Mouse (Mus musculus): ENCODE measurements around the gene Efcab7. TPM values are rescaled to one million over a fixed set of nuclear protein-coding genes. Genes with fewer than 3 reads are reported as not detected.

Efcab7 gene
- polyA plus RNA-seq (2014; fragmentation: Nextera tagmentation; extraction: Ambion mirVana): 29.1 and 32.0 TPM in 2 replicates

GRCm38 (mm10) chr4:99829094-99830073, at the start of gene Efcab7:
Gene Efcab7 (plus strand): TSS chr4:99829198.
- WGBS: under 1% methylated on average over 48 of the region's 48 CpGs
- Histone ChIP-seq H3K4me2 (replicated peaks; ENCODE audit: low read depth, low read length) (peak within 1 kb of the TSS; percentile 49), H3K9ac (ENCODE audit: low read depth, low read length) (peak within 1 kb of the TSS; percentile 94), H3K27ac (ENCODE audit: low read depth, low read length) (peak within 1 kb of the TSS; percentile 82), H3K36me3 (ENCODE audit: control insufficient read depth, insufficient read depth, low read length) (no peaks in the 10 kb centered on the region), H3K9me3 (ENCODE audit: control insufficient read depth, low read length) (no peaks in the 10 kb centered on the region), H3K27me3 (ENCODE audit: control insufficient read depth, insufficient read depth, low read length) (no peaks in the 10 kb centered on the region), H3K4me1 (replicated peaks; ENCODE audit: control insufficient read depth, insufficient read depth, low read length) (no peaks in the 10 kb centered on the region), H3K4me3 (ENCODE audit: low read depth, low read length) (peak within 1 kb of the TSS; percentile 77)
- ATAC-seq (ENCODE audit: low FRiP score) (peak; percentile 90), DNase-seq (ENCODE audit: low spot score) (peak; percentile 88)

GRCm38 (mm10) chr4:99792365-99792764, 36.6 kb upstream of the Efcab7 start:
- 96% methylated on average over 6 of the region's 6 CpGs for WGBS
- DNase-seq (ENCODE audit: low spot score) (peak; percentile 1), ATAC-seq (ENCODE audit: low FRiP score) (no peak)
- Histone ChIP-seq H3K27me3 (ENCODE audit: control insufficient read depth, insufficient read depth, low read length) (no peaks in the 10 kb centered on the region), H3K27ac (ENCODE audit: low read depth, low read length) (no peak overlapping the region), H3K4me1 (replicated peaks; ENCODE audit: control insufficient read depth, insufficient read depth, low read length) (no peaks in the 10 kb centered on the region), H3K4me3 (ENCODE audit: low read depth, low read length) (no peak overlapping the region), H3K9ac (ENCODE audit: low read depth, low read length) (no peak overlapping the region), H3K36me3 (ENCODE audit: control insufficient read depth, insufficient read depth, low read length) (no peaks in the 10 kb centered on the region), H3K4me2 (replicated peaks; ENCODE audit: low read depth, low read length) (no peak overlapping the region), H3K9me3 (ENCODE audit: control insufficient read depth, low read length) (no peaks in the 10 kb centered on the region)

- Histone ChIP-seq H3K4me1 (replicated peaks; ENCODE audit: control insufficient read depth, insufficient read depth, low read length) (no peaks in the 10 kb centered on the region), H3K4me2 (replicated peaks; ENCODE audit: low read depth, low read length) (no peak overlapping the region), H3K27me3 (ENCODE audit: control insufficient read depth, insufficient read depth, low read length) (no peaks in the 10 kb centered on the region), H3K27ac (ENCODE audit: low read depth, low read length) (no peak overlapping the region), H3K4me3 (ENCODE audit: low read depth, low read length) (no peak overlapping the region), H3K36me3 (ENCODE audit: control insufficient read depth, insufficient read depth, low read length) (no peaks in the 10 kb centered on the region), H3K9ac (ENCODE audit: low read depth, low read length) (no peak overlapping the region), H3K9me3 (ENCODE audit: control insufficient read depth, low read length) (no peaks in the 10 kb centered on the region)
- ATAC-seq (ENCODE audit: low FRiP score) (no peak), DNase-seq (ENCODE audit: low spot score) (no peak)
- WGBS: 91% methylated on average over 7 of the region's 7 CpGs
These were observed 12.1 kb upstream of the Efcab7 start for GRCm38 (mm10) chr4:99816697-99817460.

- H3K27ac ChIP-seq (ENCODE audit: low read depth, low read length): no peak overlapping the region
- no peaks in the 10 kb centered on the region for H3K9me3 ChIP-seq (ENCODE audit: control insufficient read depth, low read length)
- H3K9ac ChIP-seq (ENCODE audit: low read depth, low read length): no peak overlapping the region
- H3K4me2 ChIP-seq (replicated peaks; ENCODE audit: low read depth, low read length): peak overlapping the region; percentile 49
- no peak for DNase-seq (ENCODE audit: low spot score)
- 49% methylated on average over 4 of the region's 4 CpGs for WGBS
- no peaks in the 10 kb centered on the region for H3K27me3 ChIP-seq (ENCODE audit: control insufficient read depth, insufficient read depth, low read length)
- no peaks in the 10 kb centered on the region for H3K4me1 ChIP-seq (replicated peaks; ENCODE audit: control insufficient read depth, insufficient read depth, low read length)
- no peaks in the 10 kb centered on the region for H3K36me3 ChIP-seq (ENCODE audit: control insufficient read depth, insufficient read depth, low read length)
- peak overlapping the region; percentile 77 for H3K4me3 ChIP-seq (ENCODE audit: low read depth, low read length)
- no peak for ATAC-seq (ENCODE audit: low FRiP score)
These were observed 661 bp upstream of the Efcab7 start for GRCm38 (mm10) chr4:99828337-99828736.

GRCm38 (mm10) chr4:99828739-99829093, 282 bp upstream of the Efcab7 start:
- peak overlapping the region; percentile 82 for H3K27ac ChIP-seq (ENCODE audit: low read depth, low read length)
- no peak for ATAC-seq (ENCODE audit: low FRiP score)
- no peaks in the 10 kb centered on the region for H3K36me3 ChIP-seq (ENCODE audit: control insufficient read depth, insufficient read depth, low read length)
- peak overlapping the region; percentile 49 for H3K4me2 ChIP-seq (replicated peaks; ENCODE audit: low read depth, low read length)
- no peaks in the 10 kb centered on the region for H3K27me3 ChIP-seq (ENCODE audit: control insufficient read depth, insufficient read depth, low read length)
- no peaks in the 10 kb centered on the region for H3K9me3 ChIP-seq (ENCODE audit: control insufficient read depth, low read length)
- DNase-seq (ENCODE audit: low spot score): no peak
- peak overlapping the region; percentile 77 for H3K4me3 ChIP-seq (ENCODE audit: low read depth, low read length)
- no peaks in the 10 kb centered on the region for H3K4me1 ChIP-seq (replicated peaks; ENCODE audit: control insufficient read depth, insufficient read depth, low read length)
- WGBS: 0% methylated on average over 7 of the region's 7 CpGs
- peak overlapping the region; percentile 94 for H3K9ac ChIP-seq (ENCODE audit: low read depth, low read length)

GRCm38 (mm10) chr4:99881882-99882281, 52.9 kb downstream of the Efcab7 start:
- DNase-seq (ENCODE audit: low spot score) (peak; percentile 49), ATAC-seq (ENCODE audit: low FRiP score) (no peak)
- no peak overlapping the region for H3K27ac ChIP-seq (ENCODE audit: low read depth, low read length)
- no peaks in the 10 kb centered on the region for H3K27me3 ChIP-seq (ENCODE audit: control insufficient read depth, insufficient read depth, low read length)
- no peak overlapping the region for H3K4me2 ChIP-seq (replicated peaks; ENCODE audit: low read depth, low read length)
- no peaks in the 10 kb centered on the region for H3K36me3 ChIP-seq (ENCODE audit: control insufficient read depth, insufficient read depth, low read length)
- no peaks in the 10 kb centered on the region for H3K4me1 ChIP-seq (replicated peaks; ENCODE audit: control insufficient read depth, insufficient read depth, low read length)
- H3K4me3 ChIP-seq (ENCODE audit: low read depth, low read length): no peak overlapping the region
- H3K9me3 ChIP-seq (ENCODE audit: control insufficient read depth, low read length): no peaks in the 10 kb centered on the region
- no peak overlapping the region for H3K9ac ChIP-seq (ENCODE audit: low read depth, low read length)

GRCm38 (mm10) chr4:99882405-99882804, 53.4 kb downstream of the Efcab7 start:
- H3K36me3 ChIP-seq (ENCODE audit: control insufficient read depth, insufficient read depth, low read length): no peaks in the 10 kb centered on the region
- H3K9me3 ChIP-seq (ENCODE audit: control insufficient read depth, low read length): no peaks in the 10 kb centered on the region
- no peak overlapping the region for H3K4me2 ChIP-seq (replicated peaks; ENCODE audit: low read depth, low read length)
- H3K4me1 ChIP-seq (replicated peaks; ENCODE audit: control insufficient read depth, insufficient read depth, low read length): no peaks in the 10 kb centered on the region
- H3K27ac ChIP-seq (ENCODE audit: low read depth, low read length): no peak overlapping the region
- H3K27me3 ChIP-seq (ENCODE audit: control insufficient read depth, insufficient read depth, low read length): no peaks in the 10 kb centered on the region
- no peak for DNase-seq (ENCODE audit: low spot score)
- H3K4me3 ChIP-seq (ENCODE audit: low read depth, low read length): no peak overlapping the region
- H3K9ac ChIP-seq (ENCODE audit: low read depth, low read length): no peak overlapping the region
- no peak for ATAC-seq (ENCODE audit: low FRiP score)

- H3K4me2 ChIP-seq (replicated peaks; ENCODE audit: low read depth, low read length): no peak overlapping the region
- 71% methylated on average over 4 of the region's 4 CpGs for WGBS
- no peaks in the 10 kb centered on the region for H3K36me3 ChIP-seq (ENCODE audit: control insufficient read depth, insufficient read depth, low read length)
- H3K9me3 ChIP-seq (ENCODE audit: control insufficient read depth, low read length): no peaks in the 10 kb centered on the region
- no peak overlapping the region for H3K27ac ChIP-seq (ENCODE audit: low read depth, low read length)
- H3K4me1 ChIP-seq (replicated peaks; ENCODE audit: control insufficient read depth, insufficient read depth, low read length): no peaks in the 10 kb centered on the region
- no peaks in the 10 kb centered on the region for H3K27me3 ChIP-seq (ENCODE audit: control insufficient read depth, insufficient read depth, low read length)
- peak; percentile 71 for DNase-seq (ENCODE audit: low spot score)
- no peak for ATAC-seq (ENCODE audit: low FRiP score)
- no peak overlapping the region for H3K4me3 ChIP-seq (ENCODE audit: low read depth, low read length)
- no peak overlapping the region for H3K9ac ChIP-seq (ENCODE audit: low read depth, low read length)
These were observed 85.0 kb downstream of the Efcab7 start for GRCm38 (mm10) chr4:99913894-99914451.
